Mouse (Mus musculus) lung, postnatal 4 days (tissue): ENCODE measurements around the gene Sun2.

ENCODE experiments used
- DNase-seq, 2 experiments: peaks; one replicate each; pipeline ENCODE4 v3.0.0; 2021

Gene Sun2

GRCm38 (mm10) chr15:79683707-79684465 lies 58.5 kb downstream of the Sun2 start:
- no peak for DNase-seq

DNA sequence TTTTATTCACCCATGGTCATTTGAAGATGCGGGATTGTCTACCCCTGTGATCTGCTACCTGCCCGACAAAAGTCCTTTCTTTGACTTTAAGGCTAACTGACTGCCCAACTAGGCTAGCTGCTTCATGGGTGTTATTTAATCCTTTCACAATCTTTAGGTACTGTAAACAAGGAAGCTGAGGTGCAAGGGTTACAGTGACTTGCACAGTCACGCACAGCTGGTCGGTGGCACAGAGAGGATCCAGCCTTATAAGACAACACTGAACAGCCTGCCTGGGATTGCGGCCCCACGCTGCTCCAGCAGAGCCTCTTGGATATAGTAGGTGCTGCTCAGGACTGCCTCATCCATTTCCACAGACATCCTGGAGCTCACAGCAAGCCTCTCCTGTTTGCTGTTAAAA lies 59.2 kb downstream of the Sun2 start:
- DNase-seq = no peak

GRCm38 (mm10) chr15:79681973-79682372 lies 60.4 kb downstream of the Sun2 start:
- no peak for DNase-seq

DNA sequence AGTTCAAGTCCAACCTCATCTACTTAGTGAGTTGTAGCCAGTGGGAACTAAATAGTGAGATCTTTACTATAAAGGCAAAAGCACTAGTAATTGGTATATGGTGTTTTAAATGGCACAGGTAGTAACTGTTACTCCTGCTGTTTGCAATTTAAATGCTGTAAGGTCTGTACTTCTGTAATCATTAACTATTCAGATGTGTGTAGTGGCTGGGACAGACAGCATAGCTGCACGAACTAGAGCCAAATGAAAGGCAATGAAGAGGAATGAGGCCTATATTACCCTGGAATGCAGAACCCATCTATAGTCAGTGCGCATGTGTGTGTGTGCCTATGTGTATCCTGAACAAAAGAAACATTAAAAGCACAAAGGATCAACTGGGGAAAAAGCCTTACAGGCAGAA lies 64.4 kb downstream of the Sun2 start:
- DNase-seq = no peak
